Mouse (Mus musculus) fibroblast of lung, adult 2 months (primary cell): ENCODE measurements around the gene Smim12.

Experiments used
- DNase-seq: peaks from one replicate; pipeline ENCODE4 v3.0.0-alpha.2; 2011; ENCODE audit warnings: low read depth

Smim12 gene

DNA sequence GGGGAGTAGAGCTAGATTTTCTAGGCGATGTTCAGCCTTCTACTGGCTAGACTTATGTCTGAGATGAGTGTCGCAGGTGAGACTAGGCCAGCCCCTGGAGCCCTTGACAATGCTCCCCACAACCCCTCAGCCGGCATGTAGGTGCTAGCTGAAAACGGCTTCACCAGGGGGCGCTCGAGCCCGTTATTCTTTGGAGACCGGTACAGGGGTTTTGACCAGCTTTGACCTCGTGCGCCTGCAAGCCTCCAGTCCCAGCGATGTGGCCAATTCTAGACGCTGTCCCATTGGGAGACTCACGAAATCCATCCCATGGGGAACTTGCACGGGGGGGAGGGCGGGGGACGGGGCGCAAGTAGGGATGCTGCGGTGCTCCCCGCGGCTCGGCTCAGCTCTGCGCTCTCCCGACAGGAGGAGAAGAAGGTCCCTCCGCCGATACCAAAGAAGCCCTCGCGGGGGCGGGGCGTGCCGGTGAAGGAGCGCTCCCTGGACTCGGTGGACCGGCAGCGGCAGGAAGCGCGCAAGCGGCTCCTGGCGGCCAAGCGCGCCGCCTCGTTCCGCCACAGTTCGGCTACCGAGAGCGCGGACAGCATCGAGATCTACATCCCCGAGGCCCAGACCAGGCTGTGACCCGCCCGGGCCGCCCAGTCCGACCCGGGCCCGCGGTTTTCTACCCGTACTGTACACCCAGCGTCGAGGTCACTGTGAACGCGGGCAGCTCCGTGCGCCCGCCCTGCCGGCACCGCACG is 7.7 kb upstream of the Smim12 start:
- DNase-seq, result peak; percentile 32

- no peak for DNase-seq
Measured at GRCm38 (mm10) chr4:127236631-127237030, 7.0 kb upstream of the Smim12 start.

DNA sequence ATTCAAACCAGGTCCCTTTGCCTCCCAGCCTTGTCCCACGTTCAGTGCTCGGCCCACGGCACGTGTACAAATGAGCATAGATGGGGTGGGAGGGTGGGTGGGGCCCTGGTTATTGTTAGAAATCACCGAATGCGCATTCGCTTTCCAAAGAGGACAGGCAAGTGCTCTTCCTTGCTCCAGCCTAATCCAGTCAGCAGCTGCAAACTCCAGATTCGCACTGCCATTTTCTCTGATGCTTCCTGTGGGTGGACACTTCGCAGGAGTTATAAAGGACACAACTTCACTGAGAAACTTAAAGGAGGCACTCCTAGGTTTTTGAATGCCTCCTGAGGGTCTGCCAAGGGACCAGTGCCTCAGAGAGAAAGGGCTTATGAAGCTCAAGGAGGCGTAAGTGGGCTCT is 6.3 kb upstream of the Smim12 start:
- DNase-seq, result no peak

GRCm38 (mm10) chr4:127242696-127243095 is 888 bp upstream of the Smim12 start:
- DNase-seq, result no peak

DNA sequence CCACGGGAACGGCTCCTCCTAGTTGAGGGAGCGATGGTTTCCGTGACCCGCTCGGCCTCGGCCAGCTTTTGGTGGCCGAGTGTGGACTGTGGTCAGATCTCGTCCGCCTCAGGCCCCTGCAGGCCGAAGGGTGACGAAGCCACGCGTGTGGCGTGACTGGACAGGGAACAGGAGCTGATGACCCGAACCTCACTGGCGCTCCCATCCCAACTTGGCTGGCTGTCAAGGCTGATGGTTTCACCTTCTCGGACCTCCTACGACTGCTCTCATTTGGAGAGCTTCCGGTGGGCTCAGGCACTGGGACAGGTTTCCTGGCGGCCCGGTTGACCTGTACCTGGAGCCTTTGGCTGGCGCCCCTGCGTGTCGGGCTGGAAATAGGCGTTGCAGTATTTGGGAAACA is 369 bp downstream of the Smim12 start:
- no peak for DNase-seq

- peak; percentile 72 for DNase-seq
Measured at GRCm38 (mm10) chr4:127249701-127250349, 6.2 kb downstream of the Smim12 start.

DNA sequence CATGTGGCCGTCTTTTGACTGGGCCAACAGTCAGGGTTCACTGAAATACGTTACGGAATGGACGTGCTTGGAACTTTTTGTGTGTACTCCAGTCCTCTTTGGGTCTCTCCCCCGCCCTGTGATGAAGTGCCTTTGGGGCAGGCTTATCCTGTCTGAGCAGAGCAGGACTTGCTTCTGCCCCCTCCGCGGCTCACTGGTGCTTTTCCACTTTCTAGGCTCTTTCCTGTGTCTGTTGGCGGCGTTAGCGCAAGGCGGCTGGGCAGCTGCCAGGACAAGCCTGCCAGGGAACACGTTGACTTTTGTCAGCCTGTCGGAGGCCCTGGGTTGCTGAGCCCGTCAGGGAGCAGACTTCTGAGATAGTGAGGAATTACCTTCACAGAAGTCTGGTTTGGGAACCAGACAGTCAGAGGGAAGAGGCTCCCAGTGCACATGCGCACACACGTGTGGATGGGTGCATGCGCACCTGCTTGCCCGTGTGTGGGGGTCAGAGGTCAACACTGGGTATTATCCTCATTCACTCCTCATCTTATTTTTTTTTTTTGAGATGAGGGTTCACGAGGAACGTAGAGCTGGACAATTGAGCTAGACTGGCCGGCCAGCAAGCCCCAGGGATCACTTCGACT is 8.5 kb downstream of the Smim12 start:
- DNase-seq, result no peak

DNA sequence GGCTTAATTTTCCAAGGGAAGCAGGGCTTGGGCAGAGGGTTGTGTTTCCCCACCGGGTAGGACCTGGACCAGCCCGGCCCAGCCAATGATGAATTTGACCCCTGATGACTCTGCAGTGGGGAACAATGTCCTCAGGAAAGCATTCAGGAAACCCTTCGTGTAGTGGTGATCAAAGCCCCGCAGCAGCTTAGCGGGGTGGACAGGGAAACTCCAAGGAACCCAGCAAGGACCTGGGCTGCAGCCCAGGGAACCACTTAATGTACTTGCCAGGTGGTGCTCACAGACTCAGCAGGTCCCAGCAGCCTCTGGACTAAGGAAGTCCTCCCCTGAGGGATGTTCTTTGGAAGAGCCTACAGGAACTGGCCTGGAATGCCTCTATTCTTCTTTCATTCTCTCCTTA is 13.2 kb downstream of the Smim12 start:
- DNase-seq, result no peak

DNA sequence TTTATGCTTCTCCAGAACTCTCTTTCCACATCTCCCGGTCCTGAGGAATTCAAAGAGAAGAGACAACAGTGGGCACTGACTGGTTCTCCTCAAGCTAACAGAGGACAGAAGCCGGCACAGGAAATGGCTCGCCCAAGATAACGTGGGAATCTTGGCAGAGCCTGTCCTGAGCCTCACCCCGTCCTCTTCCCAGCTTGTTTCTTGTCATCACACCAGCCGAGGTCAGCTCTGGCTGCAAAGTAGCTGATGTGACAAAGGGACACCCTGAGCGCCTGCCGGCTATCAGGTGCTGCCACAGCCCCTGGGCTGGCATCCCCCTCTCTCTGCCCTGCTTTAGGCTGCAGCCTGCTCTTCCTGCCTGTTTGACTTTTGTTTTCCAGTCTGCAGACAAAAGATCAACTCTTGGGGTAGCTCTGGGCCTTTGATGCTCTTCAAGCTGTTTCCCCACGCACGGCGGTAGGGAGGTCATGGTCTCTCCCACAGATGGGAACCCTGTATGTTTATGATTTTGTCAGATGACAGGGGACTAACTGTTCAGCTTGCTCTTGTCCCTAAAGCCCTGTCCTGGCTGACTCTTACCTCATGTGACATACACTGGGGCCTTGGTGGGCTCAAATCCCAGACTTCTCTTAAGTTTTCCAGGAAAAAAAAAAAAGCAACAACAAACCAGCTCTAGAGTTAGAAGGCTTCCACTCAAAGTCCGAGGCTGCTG is 14.8 kb downstream of the Smim12 start:
- no peak for DNase-seq

GRCm38 (mm10) chr4:127261601-127262000 is 18.0 kb downstream of the Smim12 start:
- DNase-seq, result no peak

DNA sequence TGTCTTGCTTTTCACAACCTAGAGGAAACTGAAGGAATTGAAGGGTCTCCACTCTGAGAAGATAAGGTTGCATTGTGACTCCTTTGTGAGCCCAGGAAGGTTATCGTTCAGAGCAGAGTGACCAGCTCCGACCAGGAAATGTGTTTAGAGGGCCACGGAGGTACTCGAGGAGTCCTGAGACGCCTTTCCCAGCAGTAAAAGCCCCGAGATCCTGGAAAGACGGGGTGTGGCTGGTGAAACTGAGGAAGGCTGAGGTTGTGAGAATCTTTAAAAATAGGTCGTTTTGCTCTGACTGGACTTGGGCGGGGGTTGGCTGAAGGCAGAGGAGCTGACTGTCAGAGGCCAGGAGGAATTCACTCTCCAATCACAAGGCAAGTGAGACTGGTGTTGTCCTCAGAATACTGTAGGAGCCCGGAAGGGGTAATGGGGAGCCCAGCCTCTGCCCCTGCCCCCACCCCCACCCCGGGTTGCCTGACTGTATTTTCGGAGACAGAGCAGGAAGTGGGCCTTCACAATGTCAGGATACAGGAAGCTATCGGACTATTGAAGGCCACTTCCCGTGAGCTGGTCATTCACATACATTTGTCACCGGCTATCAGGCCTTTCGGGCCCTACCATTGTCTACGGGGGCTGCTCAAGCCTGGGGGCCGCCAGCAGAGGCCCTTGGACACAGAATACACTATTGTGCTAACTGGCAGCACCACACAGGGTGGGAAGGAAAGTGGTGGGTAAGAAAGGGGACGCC is 20.0 kb downstream of the Smim12 start:
- no peak for DNase-seq

DNA sequence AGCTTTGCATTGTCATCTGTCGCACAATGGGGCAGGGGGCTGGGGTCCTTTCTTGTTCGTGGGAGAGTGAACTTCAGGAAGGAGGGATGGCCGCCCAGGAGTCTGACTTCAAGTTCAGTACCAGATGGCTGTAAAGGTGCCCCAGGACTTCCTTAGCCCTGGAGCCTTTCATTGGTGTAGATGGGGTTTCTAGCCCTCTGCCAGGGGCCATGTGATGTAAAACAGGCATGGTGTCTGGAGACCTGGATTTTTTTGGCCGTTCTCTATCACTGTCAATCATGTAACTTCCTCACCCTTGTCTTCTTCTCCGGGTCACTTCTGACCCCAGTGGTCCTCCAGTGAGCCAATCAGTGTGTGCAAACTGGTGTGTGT is 20.6 kb downstream of the Smim12 start:
- no peak for DNase-seq

GRCm38 (mm10) chr4:127278451-127279001 is 34.9 kb downstream of the Smim12 start:
- DNase-seq, result no peak

GRCm38 (mm10) chr4:127279241-127279640 is 35.7 kb downstream of the Smim12 start:
- DNase-seq, result no peak

DNA sequence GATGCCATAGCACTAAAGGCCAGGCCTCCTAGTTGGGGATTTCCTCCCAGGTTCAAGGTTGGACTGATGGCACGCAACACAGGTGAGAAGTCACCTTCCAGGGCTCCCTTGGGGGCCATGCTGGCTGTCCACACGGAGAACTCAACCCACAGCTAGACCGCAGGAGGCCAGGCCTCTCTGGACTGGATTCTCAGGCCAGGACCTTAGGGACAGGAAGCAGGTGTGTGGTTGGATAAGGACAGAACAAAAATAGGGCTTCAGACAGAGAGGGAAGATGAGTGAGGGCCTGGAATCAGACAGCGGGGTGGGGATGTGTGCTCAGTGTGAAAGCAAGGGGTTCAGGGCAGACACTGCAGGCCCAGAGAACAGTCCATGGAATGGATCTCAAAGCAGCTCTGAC is 43.3 kb downstream of the Smim12 start:
- DNase-seq, result no peak

GRCm38 (mm10) chr4:127289039-127289548 is 45.5 kb downstream of the Smim12 start:
- DNase-seq, result no peak

GRCm38 (mm10) chr4:127292631-127293030 is 49.0 kb downstream of the Smim12 start:
- no peak for DNase-seq
